Mouse (Mus musculus) liver, postnatal 0 days (tissue): Measurements from ENCODE around the gene Ugt1a8.

Source experiments
- CTCF ChIP-seq: sonication (generic); IDR thresholded peaks from 2 replicates; pipeline ENCODE4 v1.5.1; 2016; ENCODE audit warnings: antibody characterized with exemption, low read depth
- EP300 ChIP-seq: IDR thresholded peaks from 2 replicates; pipeline ENCODE4 v1.6.1; 2016; ENCODE audit warnings: antibody characterized with exemption, low read depth, mild to moderate bottlenecking

DNA sequence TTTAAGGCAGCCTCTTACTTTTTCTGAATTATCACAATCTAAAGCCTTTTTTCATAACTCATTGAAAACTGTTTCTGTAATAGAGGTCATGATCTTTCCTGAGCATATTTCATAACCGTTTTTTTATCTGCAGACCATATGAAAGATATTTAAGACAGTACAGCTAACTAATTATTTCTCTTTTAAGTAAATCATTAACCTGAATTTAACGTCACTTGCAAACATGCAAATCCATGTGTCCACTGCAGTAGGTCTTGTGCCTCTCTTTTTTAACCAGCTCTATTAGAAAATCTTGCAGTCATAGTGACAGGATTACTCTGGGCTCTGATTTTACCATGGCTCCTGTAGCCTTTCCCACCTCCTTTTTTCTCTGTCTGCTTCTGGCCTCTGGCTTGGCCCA is 17.1 kb upstream of the Ugt1a8 start, which contains the start of gene Ugt1a9:
- TF ChIP-seq CTCF (no peak), EP300 (no peak)
